8 mouse cellular contexts compared by ENCODE assay signal in the genomic region with DNA sequence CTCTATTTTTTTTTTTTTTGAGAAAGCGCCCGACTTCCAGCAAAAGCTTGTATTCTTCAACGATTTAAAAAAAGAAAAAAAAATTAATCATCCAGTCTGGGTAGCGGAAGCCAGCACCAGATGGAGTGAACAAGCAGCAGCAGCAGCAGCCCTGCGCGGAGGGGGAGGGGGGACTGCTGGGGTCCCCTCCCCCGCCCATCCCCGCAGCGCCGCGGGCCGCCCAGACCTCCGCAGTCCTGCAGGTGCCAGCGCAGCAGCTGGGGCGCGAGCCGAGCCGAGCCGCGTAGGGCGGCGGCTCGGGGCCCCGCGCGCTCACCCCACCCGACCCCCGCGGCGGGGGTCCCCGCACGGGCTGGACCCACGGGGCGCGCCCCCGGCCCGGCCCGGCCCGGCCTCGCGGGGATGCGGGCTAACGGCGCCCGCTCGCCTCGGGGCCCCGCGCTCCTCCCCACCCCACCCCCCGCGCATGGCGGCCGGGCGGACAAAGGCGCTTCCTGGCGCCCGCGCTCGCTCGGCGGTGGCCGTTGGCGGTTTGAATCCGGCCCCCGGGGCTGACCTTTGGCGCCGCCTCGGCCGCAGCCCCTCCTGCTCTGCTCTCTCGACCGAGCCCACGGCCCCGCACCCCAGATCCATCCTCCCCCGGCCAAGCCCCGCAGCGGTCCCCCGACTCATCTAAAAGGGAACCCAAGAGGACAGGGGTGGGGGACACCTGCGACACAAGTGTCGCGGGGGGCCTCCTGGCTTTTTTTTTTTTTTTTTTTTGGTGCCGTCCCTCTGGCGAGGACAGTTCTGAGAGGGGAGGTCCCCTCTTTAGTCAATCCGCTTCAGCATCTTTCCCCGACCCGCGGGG. TPM values are rescaled to one million over a fixed set of nuclear protein-coding genes. Genes with fewer than 3 reads are reported as not detected.
DNase-seq lines count a peak whose midpoint lies in the region; ATAC-seq lines count a peak whose summit lies in the region.

No protein-coding gene starts in this region.

- under 1% methylated on average over 38 of the region's 86 CpGs for WGBS in forebrain, embryonic 14.5 days

- H3K9me3 ChIP-seq in forebrain, embryonic 14.5 days (replicated peaks; ENCODE audit: control insufficient read depth, low read length) = no peaks in the 10 kb centered on the region

- H3K27me3 ChIP-seq in forebrain, embryonic 14.5 days (replicated peaks; ENCODE audit: control insufficient read depth, insufficient read depth, low read length) = no peaks in the 10 kb centered on the region

- ATAC-seq in forebrain, embryonic 14.5 days = peak; percentile 81
- ATAC-seq in hematopoietic stem cell, adult 5-6 weeks (replicated peaks in 1 of 2; ENCODE audit: insufficient read depth in 1 of 2, low FRiP score in 2 of 2, low TSS enrichment in 1 of 2, low read depth in 1 of 2, poor library complexity in 2 of 2, severe bottlenecking in 2 of 2) = peak; percentile 13 to 33; a peak in 1 of 4 replicates

- H3K4me1 ChIP-seq in forebrain, embryonic 14.5 days (ENCODE audit: control insufficient read depth, insufficient read depth, low read length) = peaks cover 33% of the 10 kb centered on the region

- H3K4me3 ChIP-seq in forebrain, embryonic 14.5 days (ENCODE audit: low read depth, low read length) = peak overlapping the region; percentile 84

- peak; percentile 15 for DNase-seq in MEL-GATA-1-ER (ENCODE audit: extremely low read depth, low read depth)
- peak; percentile 65 for DNase-seq in cerebellum, adult 11 months
- DNase-seq in forebrain, embryonic 14.5 days (ENCODE audit: low spot score) = peak; percentile 92
- peak; percentile 51 to 65 for DNase-seq in layer of hippocampus, postnatal 25 days (ENCODE audit: extremely low spot score in 1 of 2, low spot score in 1 of 2)
- DNase-seq in lung, postnatal 4 days = peak; percentile 74 to 85
- peak; percentile 84 to 85 for DNase-seq in right cerebral cortex, postnatal 10 days (ENCODE audit: low spot score in 2 of 2)
- peak; percentile 24 for DNase-seq in urinary bladder, postnatal 10 days (ENCODE audit: low spot score)

- peak overlapping the region; percentile 100 for H3K9ac ChIP-seq in forebrain, embryonic 14.5 days (ENCODE audit: low read length)

- 0 out of 2 replicates have a peak, but pooled peaks cover 8% of the 10 kb centered on the region for H3K36me3 ChIP-seq in forebrain, embryonic 14.5 days (ENCODE audit: control insufficient read depth, insufficient read depth, low read length)

- H3K27ac ChIP-seq in forebrain, embryonic 14.5 days (ENCODE audit: low read depth, low read length) = peak overlapping the region; percentile 99

- H3K4me2 ChIP-seq in forebrain, embryonic 14.5 days (ENCODE audit: low read length) = peak overlapping the region; percentile 83

RNA-seq across cellular contexts. Expression of gene Calm2, which starts 0.6 kb away (rescaled TPM):
- polyA plus RNA-seq in forebrain, embryonic 14.5 days (2014; fragmentation: Nextera tagmentation; extraction: Ambion mirVana) = 2,068 and 2,124 TPM in 2 replicates
- total RNA-seq in hematopoietic stem cell, adult 5-6 weeks (2017) = 1,542 and 1,560 TPM in 2 replicates
- 1,000 to 10,000 TPM; 2,126 to 2,271 TPM for total RNA-seq in layer of hippocampus, postnatal 25 days (2021)

RNA-seq across cellular contexts. Expression of gene Stpg4, which starts 18.6 kb away (rescaled TPM):
- not detected in 2 replicates for polyA plus RNA-seq in forebrain, embryonic 14.5 days (2014; fragmentation: Nextera tagmentation; extraction: Ambion mirVana)
- total RNA-seq in hematopoietic stem cell, adult 5-6 weeks (2017) = 1.8 TPM in 1 of 2 replicates, not detected in the other
- not detected for total RNA-seq in layer of hippocampus, postnatal 25 days (2021)

Comparison
In these comparisons a context has a peak if more than half of its experiments do, and no peak if none do; other contexts are left out.
1. Peak in every context shown above with its lines: DNase-seq, ATAC-seq, H3K4me3 ChIP-seq and H3K27ac ChIP-seq.
2. DNase-seq: peak in every context shown above with its lines; median percentile 92 in forebrain, embryonic 14.5 days; 84 in right cerebral cortex, postnatal 10 days; 80 in lung, postnatal 4 days; 65 in cerebellum, adult 11 months; 58 in layer of hippocampus, postnatal 25 days; 24 in urinary bladder, postnatal 10 days; 15 in MEL-GATA-1-ER.